Mouse (Mus musculus) forebrain, embryonic 11.5 days (tissue): ENCODE data around the gene 1520401A03Rik. TPM values are rescaled to one million over a fixed set of nuclear protein-coding genes. Genes with fewer than 3 reads are reported as not detected.

ENCODE experiments used
- ATAC-seq: fragments of 200-750 bp; cut with Nextera tagmentation; replicated peaks from 2 replicates; pipeline ENCODE4 v1.8.0; 2017; ENCODE audit warnings: moderate TSS enrichment; ENCODE audit not compliant: low FRiP score
- DNase-seq: peaks from one replicate; pipeline ENCODE4 v3.0.0-alpha.2; 2017; ENCODE audit warnings: low spot score
- H3K27ac ChIP-seq: fragments of 300-500 bp; sonication (generic); 2 replicates; pipeline ENCODE4 v1.5.1; 2014; ENCODE audit warnings: low read depth, low read length
- H3K27me3 ChIP-seq: fragments of 300-500 bp; sonication (generic); 2 replicates; pipeline ENCODE4 v1.6.1; 2014; ENCODE audit warnings: mild to moderate bottlenecking, low read length, mixed read lengths; ENCODE audit not compliant: control insufficient read depth, insufficient read depth
- H3K36me3 ChIP-seq: fragments of 300-500 bp; sonication (generic); 2 replicates; pipeline ENCODE4 v1.6.1; 2014; ENCODE audit warnings: mild to moderate bottlenecking, low read length, moderate library complexity, mixed read lengths; ENCODE audit not compliant: control insufficient read depth, insufficient read depth
- H3K4me1 ChIP-seq: fragments of 300-500 bp; sonication (generic); replicated peaks from 2 replicates; pipeline ENCODE4 v1.6.1; 2014; ENCODE audit warnings: low read length, mixed read lengths; ENCODE audit not compliant: control insufficient read depth, insufficient read depth
- H3K4me2 ChIP-seq: fragments of 300-500 bp; sonication (generic); 2 replicates; pipeline ENCODE4 v1.6.1; 2014; ENCODE audit warnings: low read depth, mild to moderate bottlenecking, low read length, moderate library complexity, mixed read lengths; ENCODE audit not compliant: severe bottlenecking
- H3K4me3 ChIP-seq: fragments of 300-500 bp; sonication (generic); 2 replicates; pipeline ENCODE4 v1.5.1; 2014; ENCODE audit warnings: low read depth, low read length
- H3K9ac ChIP-seq: fragments of 300-500 bp; sonication (generic); 2 replicates; pipeline ENCODE4 v1.6.1; 2014; ENCODE audit warnings: low read length
- H3K9me3 ChIP-seq: fragments of 300-500 bp; sonication (generic); 2 replicates; pipeline ENCODE4 v1.6.1; 2016; ENCODE audit warnings: low read length, mixed read lengths; ENCODE audit not compliant: control insufficient read depth
- WGBS: fragments of 180-500 bp; shearing (Covaris S2); extraction: QIAGEN DNeasy Blood & Tissue Kit; methylation state at CpG from one replicate; pipeline ENCODE4 v1.1.7; 2014; 5-methylcytosine and 5-hydroxymethylcytosine counted together
- polyA plus RNA-seq: library from polyadenylated mRNA; unstranded; fragments of >200 nt; fragmentation: Nextera tagmentation; extraction: Ambion mirVana; gene quantifications from 2 replicates; pipeline ENCODE4 v1.2.1, GENCODE M21; 2014

The 1520401A03Rik gene
- polyA plus RNA-seq, 1 experiment from 2014 or later = not detected

- Histone ChIP-seq H3K4me1 (peaks cover 3% of the 10 kb centered on the region; the same call in 1 of the 2 replicates), H3K27ac (peak within 1 kb of the TSS; percentile 57; the same call in 1 of the 2 replicates), H3K36me3 (no peaks in the 10 kb centered on the region), H3K4me3 (peak within 1 kb of the TSS; percentile 81), H3K9me3 (no peaks in the 10 kb centered on the region), H3K27me3 (no peaks in the 10 kb centered on the region), H3K4me2 (peak within 1 kb of the TSS; percentile 81), H3K9ac (peak within 1 kb of the TSS; percentile 75)
- ATAC-seq (peak; percentile 96), DNase-seq (peak; percentile 97)
- 1% methylated on average over 71 of the region's 73 CpGs for WGBS
These were observed 3.6 kb upstream of the 1520401A03Rik start, which contains the start of gene Pkmyt1 for GRCm38 (mm10) chr17:23725999-23726757. TSS of gene Pkmyt1 (plus strand) at chr17:23726336.

- Histone ChIP-seq H3K36me3 (no peaks in the 10 kb centered on the region), H3K27me3 (no peaks in the 10 kb centered on the region), H3K4me3 (peak overlapping the region; percentile 81), H3K4me1 (peaks cover 3% of the 10 kb centered on the region; the same call in 1 of the 2 replicates), H3K27ac (no peak overlapping the region), H3K4me2 (peak overlapping the region; percentile 81; the same call in 1 of the 2 replicates), H3K9me3 (no peaks in the 10 kb centered on the region), H3K9ac (peak overlapping the region; percentile 75)
- 58% methylated on average over 4 of the region's 4 CpGs for whole genome bisulfite sequencing
- DNase-seq (no peak), ATAC-seq (no peak)
These were observed 2.9 kb upstream of the 1520401A03Rik start for GRCm38 (mm10) chr17:23725477-23725876.

GRCm38 (mm10) chr17:23721886-23722285 lies 697 bp downstream of the 1520401A03Rik start:
- Histone ChIP-seq H3K4me2 (no peak overlapping the region), H3K36me3 (no peaks in the 10 kb centered on the region), H3K4me3 (no peak overlapping the region), H3K27me3 (no peaks in the 10 kb centered on the region), H3K9me3 (no peaks in the 10 kb centered on the region), H3K9ac (no peak overlapping the region), H3K27ac (no peak overlapping the region), H3K4me1 (no peaks in the 10 kb centered on the region; the same call in 1 of the 2 replicates)
- no peak for ATAC-seq
- DNase-seq = no peak
- 81% methylated on average over 2 of the region's 2 CpGs for WGBS

GRCm38 (mm10) chr17:23719455-23719854 lies 3.1 kb downstream of the 1520401A03Rik start:
- no peak for DNase-seq
- no peak overlapping the region for H3K27ac ChIP-seq
- no peaks in the 10 kb centered on the region for H3K36me3 ChIP-seq
- H3K4me3 ChIP-seq = no peak overlapping the region
- H3K27me3 ChIP-seq = no peaks in the 10 kb centered on the region
- H3K4me1 ChIP-seq = no peaks in the 10 kb centered on the region
- H3K9ac ChIP-seq = no peak overlapping the region
- WGBS = 8% methylated on average over 1 of the region's 1 CpGs
- no peak for ATAC-seq
- no peaks in the 10 kb centered on the region for H3K9me3 ChIP-seq
- H3K4me2 ChIP-seq = no peak overlapping the region

- H3K4me2 ChIP-seq = no peak overlapping the region
- WGBS = 63% methylated on average over 2 of the region's 2 CpGs
- DNase-seq (no peak), ATAC-seq (no peak)
- no peak overlapping the region for H3K4me3 ChIP-seq
- no peak overlapping the region for H3K9ac ChIP-seq
- no peaks in the 10 kb centered on the region for H3K4me1 ChIP-seq
- no peak overlapping the region for H3K27ac ChIP-seq
- no peaks in the 10 kb centered on the region for H3K27me3 ChIP-seq
- H3K36me3 ChIP-seq = no peaks in the 10 kb centered on the region
- H3K9me3 ChIP-seq = no peaks in the 10 kb centered on the region
These were observed 5.6 kb downstream of the 1520401A03Rik start for GRCm38 (mm10) chr17:23717003-23717402.

- ATAC-seq (peak; percentile 67), DNase-seq (peak; percentile 89)
- Histone ChIP-seq H3K27ac (no peak overlapping the region), H3K36me3 (no peaks in the 10 kb centered on the region), H3K9me3 (no peaks in the 10 kb centered on the region), H3K4me2 (no peak overlapping the region), H3K4me3 (no peak overlapping the region), H3K9ac (no peak overlapping the region), H3K27me3 (no peaks in the 10 kb centered on the region; the same call in 1 of the 2 replicates), H3K4me1 (no peaks in the 10 kb centered on the region)
- WGBS = 2% methylated on average over 3 of the region's 3 CpGs
These were observed 16.4 kb downstream of the 1520401A03Rik start for GRCm38 (mm10) chr17:23706212-23706611.

- H3K4me2 ChIP-seq = no peak overlapping the region
- no peak overlapping the region for H3K9ac ChIP-seq
- peak; percentile 51 for ATAC-seq
- H3K36me3 ChIP-seq = no peaks in the 10 kb centered on the region
- DNase-seq = no peak
- no peak overlapping the region for H3K4me3 ChIP-seq
- H3K27ac ChIP-seq = no peak overlapping the region
- H3K9me3 ChIP-seq = no peaks in the 10 kb centered on the region
- H3K4me1 ChIP-seq = no peaks in the 10 kb centered on the region
- 74% methylated on average over 7 of the region's 7 CpGs for WGBS
- peaks cover 5% of the 10 kb centered on the region for H3K27me3 ChIP-seq
These were observed 17.0 kb downstream of the 1520401A03Rik start for GRCm38 (mm10) chr17:23705525-23706104.

- Histone ChIP-seq H3K4me1 (no peaks in the 10 kb centered on the region), H3K4me3 (no peak overlapping the region), H3K9me3 (no peaks in the 10 kb centered on the region), H3K27me3 (peaks cover 12% of the 10 kb centered on the region), H3K36me3 (no peaks in the 10 kb centered on the region), H3K27ac (no peak overlapping the region), H3K4me2 (no peak overlapping the region), H3K9ac (no peak overlapping the region)
- no peak for ATAC-seq
- no peak for DNase-seq
- 64% methylated on average over 7 of the region's 7 CpGs for WGBS
These were observed 17.8 kb downstream of the 1520401A03Rik start for GRCm38 (mm10) chr17:23704741-23705140.
